Mouse (Mus musculus): ENCODE results near the gene Rapgef3. TPM values are rescaled to one million over a fixed set of nuclear protein-coding genes. Genes with fewer than 3 reads are reported as not detected.

The Rapgef3 gene
- polyA plus RNA-seq, 1 experiment: 36.5 TPM

- no peak for DNase-seq
- H3K4me3 ChIP-seq (replicated peaks; ENCODE audit: insufficient read depth, low read depth, low read length): no peak within 1 kb of the TSS
- WGBS: 96% methylated on average over 8 of the region's 8 CpGs
- no peaks in the 10 kb centered on the region for H3K27me3 ChIP-seq (ENCODE audit: control insufficient read depth, insufficient read depth, low read length)
- TF ChIP-seq POLR2A (IDR thresholded peaks at IDR 0.05; ENCODE audit: borderline replicate concordance, insufficient read depth, low read length) (no peak), CTCF (IDR thresholded peaks at IDR 0.05; ENCODE audit: borderline replicate concordance, insufficient read depth, low read depth, low read length) (no peak)
- no peak within 1 kb of the TSS for H3K27ac ChIP-seq (ENCODE audit: insufficient read depth, low read length)
- no peaks in the 10 kb centered on the region for H3K4me1 ChIP-seq (ENCODE audit: control insufficient read depth, insufficient read depth, low read length)
Observed at GRCm38 (mm10) chr15:97731111-97731510, 36.7 kb downstream of the Rapgef3 start, which contains the start of gene Endou. Gene Endou (minus strand): TSS chr15:97731339.

- Histone ChIP-seq H3K4me3 (replicated peaks; ENCODE audit: insufficient read depth, low read depth, low read length) (no peak overlapping the region), H3K27ac (ENCODE audit: insufficient read depth, low read length) (no peak overlapping the region), H3K27me3 (ENCODE audit: control insufficient read depth, insufficient read depth, low read length) (no peaks in the 10 kb centered on the region), H3K4me1 (ENCODE audit: control insufficient read depth, insufficient read depth, low read length) (no peaks in the 10 kb centered on the region)
- DNase-seq: no peak
- 70% methylated on average over 6 of the region's 6 CpGs for WGBS
- no peak for TF ChIP-seq CTCF (IDR thresholded peaks at IDR 0.05; ENCODE audit: borderline replicate concordance, insufficient read depth, low read depth, low read length)
- TF ChIP-seq POLR2A (IDR thresholded peaks at IDR 0.05; ENCODE audit: borderline replicate concordance, insufficient read depth, low read length): no peak
Observed at GRCm38 (mm10) chr15:97730365-97730764, 37.4 kb downstream of the Rapgef3 start.

- DNase-seq: peak in 1 of 2 experiments; percentile 26
- WGBS: 63% methylated on average over 7 of the region's 7 CpGs
- TF ChIP-seq CTCF (IDR thresholded peaks at IDR 0.05; ENCODE audit: borderline replicate concordance, insufficient read depth, low read depth, low read length): no peak
- TF ChIP-seq POLR2A (IDR thresholded peaks at IDR 0.05; ENCODE audit: borderline replicate concordance, insufficient read depth, low read length): no peak
Observed at GRCm38 (mm10) chr15:97728804-97729203, 39.0 kb downstream of the Rapgef3 start.

GRCm38 (mm10) chr15:97728394-97728793 is 39.4 kb downstream of the Rapgef3 start:
- DNase-seq: no peak
- TF ChIP-seq CTCF (IDR thresholded peaks at IDR 0.05; ENCODE audit: borderline replicate concordance, insufficient read depth, low read depth, low read length): no peak
- TF ChIP-seq POLR2A (IDR thresholded peaks at IDR 0.05; ENCODE audit: borderline replicate concordance, insufficient read depth, low read length): no peak
- 83% methylated on average over 11 of the region's 11 CpGs for WGBS
- Histone ChIP-seq H3K27ac (ENCODE audit: insufficient read depth, low read length) (no peak overlapping the region), H3K27me3 (ENCODE audit: control insufficient read depth, insufficient read depth, low read length) (no peaks in the 10 kb centered on the region), H3K4me1 (ENCODE audit: control insufficient read depth, insufficient read depth, low read length) (peaks cover 18% of the 10 kb centered on the region), H3K4me3 (replicated peaks; ENCODE audit: insufficient read depth, low read depth, low read length) (no peak overlapping the region)

More at GRCm38 (mm10) chr15:97728804-97729203, 39.0 kb downstream of the Rapgef3 start:
- Histone ChIP-seq H3K4me3 (replicated peaks; ENCODE audit: insufficient read depth, low read depth, low read length) (no peak overlapping the region), H3K27ac (ENCODE audit: insufficient read depth, low read length) (no peak overlapping the region), H3K4me1 (ENCODE audit: control insufficient read depth, insufficient read depth, low read length) (peaks cover 14% of the 10 kb centered on the region), H3K27me3 (ENCODE audit: control insufficient read depth, insufficient read depth, low read length) (no peaks in the 10 kb centered on the region)

GRCm38 (mm10) chr15:97727520-97727919 is 40.3 kb downstream of the Rapgef3 start:
- no peak for TF ChIP-seq CTCF (IDR thresholded peaks at IDR 0.05; ENCODE audit: borderline replicate concordance, insufficient read depth, low read depth, low read length)
- TF ChIP-seq POLR2A (IDR thresholded peaks at IDR 0.05; ENCODE audit: borderline replicate concordance, insufficient read depth, low read length): no peak
- Histone ChIP-seq H3K4me3 (replicated peaks; ENCODE audit: insufficient read depth, low read depth, low read length) (no peak overlapping the region), H3K27ac (ENCODE audit: insufficient read depth, low read length) (no peak overlapping the region), H3K4me1 (ENCODE audit: control insufficient read depth, insufficient read depth, low read length) (peaks cover 19% of the 10 kb centered on the region), H3K27me3 (ENCODE audit: control insufficient read depth, insufficient read depth, low read length) (no peaks in the 10 kb centered on the region)
- 90% methylated on average over 5 of the region's 5 CpGs for WGBS
- no peak for DNase-seq

GRCm38 (mm10) chr15:97727048-97727447 is 40.7 kb downstream of the Rapgef3 start:
- TF ChIP-seq CTCF (IDR thresholded peaks at IDR 0.05; ENCODE audit: borderline replicate concordance, insufficient read depth, low read depth, low read length) (no peak), POLR2A (IDR thresholded peaks at IDR 0.05; ENCODE audit: borderline replicate concordance, insufficient read depth, low read length) (no peak)
- Histone ChIP-seq H3K27me3 (ENCODE audit: control insufficient read depth, insufficient read depth, low read length) (no peaks in the 10 kb centered on the region), H3K4me3 (replicated peaks; ENCODE audit: insufficient read depth, low read depth, low read length) (no peak overlapping the region), H3K4me1 (ENCODE audit: control insufficient read depth, insufficient read depth, low read length) (peaks cover 19% of the 10 kb centered on the region), H3K27ac (ENCODE audit: insufficient read depth, low read length) (no peak overlapping the region)
- 87% methylated on average over 8 of the region's 8 CpGs for WGBS
- DNase-seq: no peak

- H3K27ac ChIP-seq (ENCODE audit: insufficient read depth, low read length): no peak overlapping the region
- 75% methylated on average over 13 of the region's 13 CpGs for WGBS
- no peak overlapping the region for H3K4me3 ChIP-seq (replicated peaks; ENCODE audit: insufficient read depth, low read depth, low read length)
- no peaks in the 10 kb centered on the region for H3K27me3 ChIP-seq (ENCODE audit: control insufficient read depth, insufficient read depth, low read length)
- H3K4me1 ChIP-seq (ENCODE audit: control insufficient read depth, insufficient read depth, low read length): peaks cover 19% of the 10 kb centered on the region
- TF ChIP-seq CTCF (IDR thresholded peaks at IDR 0.05; ENCODE audit: borderline replicate concordance, insufficient read depth, low read depth, low read length) (no peak), POLR2A (IDR thresholded peaks at IDR 0.05; ENCODE audit: borderline replicate concordance, insufficient read depth, low read length) (no peak)
- DNase-seq: no peak
Observed at GRCm38 (mm10) chr15:97726310-97726709, 41.5 kb downstream of the Rapgef3 start.

- WGBS: 88% methylated on average over 6 of the region's 6 CpGs
- H3K4me1 ChIP-seq (ENCODE audit: control insufficient read depth, insufficient read depth, low read length): peaks cover 19% of the 10 kb centered on the region
- no peak overlapping the region for H3K4me3 ChIP-seq (replicated peaks; ENCODE audit: insufficient read depth, low read depth, low read length)
- no peaks in the 10 kb centered on the region for H3K27me3 ChIP-seq (ENCODE audit: control insufficient read depth, insufficient read depth, low read length)
- no peak for DNase-seq
- TF ChIP-seq CTCF (IDR thresholded peaks at IDR 0.05; ENCODE audit: borderline replicate concordance, insufficient read depth, low read depth, low read length) (no peak), POLR2A (IDR thresholded peaks at IDR 0.05; ENCODE audit: borderline replicate concordance, insufficient read depth, low read length) (no peak)
- no peak overlapping the region for H3K27ac ChIP-seq (ENCODE audit: insufficient read depth, low read length)
Observed at GRCm38 (mm10) chr15:97725198-97725785, 42.5 kb downstream of the Rapgef3 start.
